10 mouse cellular contexts compared by ENCODE assay signal in genomic region chr4:98925250-98925781, GRCm38 (mm10). TPM values are rescaled to one million over a fixed set of nuclear protein-coding genes. Genes with fewer than 3 reads are reported as not detected.
A peak's percentile ranks its signal among the peaks of the same experiment; 100 is the strongest.
DNase-seq lines count a peak whose midpoint lies in the region; ATAC-seq and TF ChIP-seq lines count a peak whose summit lies in the region.
"Had no signal": no experiment of that assay in that cellular context is flagged by ENCODE, and none has a peak within 500 bp of the region (broad histone marks: within the 10 kb centered on the region; RNA-seq: fewer than 3 reads in every experiment).

No protein-coding gene starts in this region.

- H3K36me3 ChIP-seq in heart, postnatal 0 days (replicated peaks; ENCODE audit: control insufficient read depth, insufficient read depth, low read length), result peaks cover 8% of the 10 kb centered on the region; the same call in 1 of the 2 replicates
- no peaks in the 10 kb centered on the region; the same call in 1 of the 2 replicates for H3K36me3 ChIP-seq in heart, adult 2 months (ENCODE audit: control insufficient read depth, insufficient read depth, low read length)
- H3K36me3 ChIP-seq in MEL (ENCODE audit: control insufficient read depth in 1 of 2, insufficient read depth in 2 of 2, low read length in 2 of 2), result peaks cover 19 to 23% of the 10 kb centered on the region in 2 experiments
- peaks cover 2% of the 10 kb centered on the region; the same call in 1 of the 2 replicates for H3K36me3 ChIP-seq in hindbrain, embryonic 15.5 days
- H3K36me3 ChIP-seq in midbrain, embryonic 15.5 days (replicated peaks), result 0 out of 2 replicates have a peak, but pooled peaks cover 3% of the 10 kb centered on the region

- H3K4me2 ChIP-seq in heart, postnatal 0 days (ENCODE audit: low read depth, low read length), result peak overlapping the region; percentile 98
- peak overlapping the region; percentile 87 for H3K4me2 ChIP-seq in hindbrain, embryonic 15.5 days
- peak overlapping the region; percentile 81; the same call in 1 of the 2 replicates for H3K4me2 ChIP-seq in midbrain, embryonic 15.5 days

- ATAC-seq in heart, postnatal 0 days (ENCODE audit: insufficient read depth, low read depth), result no peak
- ATAC-seq in hindbrain, embryonic 15.5 days (ENCODE audit: low FRiP score, low read depth), result no peak
- no peak for ATAC-seq in midbrain, embryonic 15.5 days (replicated peaks)
- ATAC-seq: Patski had no signal

- TF ChIP-seq EP300 in heart, postnatal 0 days (IDR thresholded peaks at IDR 0.05; ENCODE audit: low read depth), result no peak
- no peak for TF ChIP-seq EP300 in heart, adult 2 months (IDR thresholded peaks at IDR 0.05; ENCODE audit: insufficient read depth, low read depth, low read length)
- TF ChIP-seq EP300 in MEL (IDR thresholded peaks at IDR 0.05; ENCODE audit: low read depth in 1 of 2, low read length in 2 of 2), result no peak

- H3K9me3 ChIP-seq in heart, postnatal 0 days (replicated peaks; ENCODE audit: control insufficient read depth, low read length), result no peaks in the 10 kb centered on the region
- H3K9me3 ChIP-seq in MEL (replicated peaks; ENCODE audit: insufficient read depth, low read length), result no peaks in the 10 kb centered on the region
- H3K9me3 ChIP-seq in hindbrain, embryonic 15.5 days, result no peaks in the 10 kb centered on the region
- no peaks in the 10 kb centered on the region for H3K9me3 ChIP-seq in midbrain, embryonic 15.5 days

- no peak for TF ChIP-seq POLR2A in heart, adult 2 months (IDR thresholded peaks at IDR 0.05; ENCODE audit: insufficient read depth, low read depth, low read length)
- TF ChIP-seq POLR2A in MEL (IDR thresholded peaks at IDR 0.05; ENCODE audit: control insufficient read depth in 1 of 2, insufficient read depth in 1 of 2, low read depth in 1 of 2, low read length in 2 of 2, poor library complexity in 1 of 2), result no peak

- H3K79me2 ChIP-seq in heart, adult 2 months (replicated peaks; ENCODE audit: control insufficient read depth, insufficient read depth, low read length), result no peaks in the 10 kb centered on the region; the same call in 1 of the 2 replicates
- H3K79me2 ChIP-seq in MEL (ENCODE audit: control insufficient read depth, insufficient read depth, low read length, poor library complexity), result peaks cover 42% of the 10 kb centered on the region

- DNase-seq in heart, postnatal 0 days (ENCODE audit: low spot score), result no peak
- no peak for DNase-seq in heart, adult 2 months
- peak; percentile 47 for DNase-seq in MEL (ENCODE audit: low read depth, low spot score)
- DNase-seq in left cerebral cortex, postnatal 36 days (ENCODE audit: low spot score in 2 of 2), result no peak
- DNase-seq in spleen, adult 18-20 months, result no peak
- no peak for DNase-seq in cerebellum, adult 8-10 months
- DNase-seq: gastrocnemius, postnatal 25 days had no signal

- TF ChIP-seq CTCF in heart, postnatal 0 days (IDR thresholded peaks at IDR 0.05; ENCODE audit: low read depth), result no peak
- no peak for TF ChIP-seq CTCF in heart, adult 2 months (IDR thresholded peaks at IDR 0.05)
- no peak for TF ChIP-seq CTCF in MEL (IDR thresholded peaks at IDR 0.05 in 2 of 3, conservative IDR thresholded peaks at IDR 0.05 in 1 of 3; ENCODE audit: control insufficient read depth in 1 of 3, insufficient read depth in 1 of 3, low read depth in 2 of 3, low read length in 3 of 3, poor library complexity in 1 of 3, severe bottlenecking in 1 of 3)

- H3K4me3 ChIP-seq in heart, postnatal 0 days (ENCODE audit: low read depth, low read length), result peak overlapping the region; percentile 97
- H3K4me3 ChIP-seq in heart, adult 2 months, result no peak overlapping the region
- H3K4me3 ChIP-seq in MEL (ENCODE audit: control insufficient read depth in 1 of 2, insufficient read depth in 1 of 2, low read depth in 2 of 2, low read length in 2 of 2), result peak overlapping the region; percentile 92 to 98
- H3K4me3 ChIP-seq in hindbrain, embryonic 15.5 days, result peak overlapping the region; percentile 93
- peak overlapping the region; percentile 79; the same call in 1 of the 2 replicates for H3K4me3 ChIP-seq in midbrain, embryonic 15.5 days

- 16% methylated on average over 6 of the region's 6 CpGs for WGBS in heart, postnatal 0 days
- 31% methylated on average over 6 of the region's 6 CpGs for WGBS in heart, adult 2 months
- WGBS in hindbrain, embryonic 15.5 days, result 18% methylated on average over 6 of the region's 6 CpGs
- WGBS in midbrain, embryonic 15.5 days, result 21% methylated on average over 6 of the region's 6 CpGs

- TF ChIP-seq RAD21 in MEL (IDR thresholded peaks at IDR 0.05; ENCODE audit: low read depth, low read length), result no peak

- H3K27ac ChIP-seq in heart, postnatal 0 days (ENCODE audit: low read depth), result no peak overlapping the region
- no peak overlapping the region for H3K27ac ChIP-seq in heart, adult 2 months
- H3K27ac ChIP-seq in MEL (ENCODE audit: control insufficient read depth, low read depth, low read length), result no peak overlapping the region
- H3K27ac ChIP-seq in hindbrain, embryonic 15.5 days (replicated peaks), result no peak overlapping the region
- no peak overlapping the region for H3K27ac ChIP-seq in midbrain, embryonic 15.5 days

- H3K27me3 ChIP-seq in heart, postnatal 0 days (ENCODE audit: control insufficient read depth, insufficient read depth, low read length), result no peaks in the 10 kb centered on the region
- no peaks in the 10 kb centered on the region for H3K27me3 ChIP-seq in heart, adult 2 months (ENCODE audit: control insufficient read depth, insufficient read depth, low read length)
- no peaks in the 10 kb centered on the region for H3K27me3 ChIP-seq in MEL (ENCODE audit: control insufficient read depth in 1 of 2, insufficient read depth in 2 of 2, low read length in 2 of 2)
- no peaks in the 10 kb centered on the region for H3K27me3 ChIP-seq in hindbrain, embryonic 15.5 days
- H3K27me3 ChIP-seq in midbrain, embryonic 15.5 days (replicated peaks), result no peaks in the 10 kb centered on the region
- H3K27me3 ChIP-seq: Patski had no signal

- H3K4me1 ChIP-seq in heart, postnatal 0 days (ENCODE audit: control insufficient read depth, insufficient read depth), result peaks cover 20% of the 10 kb centered on the region
- H3K4me1 ChIP-seq in heart, adult 2 months (ENCODE audit: control insufficient read depth, insufficient read depth, low read length), result peaks cover 4% of the 10 kb centered on the region
- H3K4me1 ChIP-seq in MEL (ENCODE audit: control insufficient read depth in 1 of 2, insufficient read depth in 2 of 2, low read length in 2 of 2), result peaks cover 5 to 20% of the 10 kb centered on the region in 2 experiments; a peak in 3 of 4 replicates
- H3K4me1 ChIP-seq in hindbrain, embryonic 15.5 days (replicated peaks), result peaks cover 22% of the 10 kb centered on the region
- peaks cover 21% of the 10 kb centered on the region for H3K4me1 ChIP-seq in midbrain, embryonic 15.5 days

- intact Hi-C loops in heart, adult 2 months (cut with DNase I), result loop anchor here (10.0 kb wide), 1 partner anchor 1141 kb away; no protein-coding TSS in a partner anchor
- intact Hi-C loops in left cerebral cortex, postnatal 36 days (cut with DNase I), result no loop called here

- peak overlapping the region; percentile 91 for H3K9ac ChIP-seq in heart, postnatal 0 days (replicated peaks; ENCODE audit: low read depth, low read length)
- no peak overlapping the region for H3K9ac ChIP-seq in heart, adult 2 months (ENCODE audit: low read depth, low read length)
- peak overlapping the region; percentile 92 for H3K9ac ChIP-seq in MEL (ENCODE audit: control insufficient read depth, low read depth, low read length, poor library complexity, severe bottlenecking)
- 0 out of 2 replicates have a peak overlapping the region, but pooled peaks have one; percentile 74 for H3K9ac ChIP-seq in hindbrain, embryonic 15.5 days
- H3K9ac ChIP-seq in midbrain, embryonic 15.5 days, result no peak overlapping the region

TF ChIP-seq in MEL, 35 proteins besides CTCF, POLR2A, EP300 and RAD21:
- TF ChIP-seq SMC3 (IDR thresholded peaks at IDR 0.05; ENCODE audit: low read depth, low read length) (no peak), CHD1 (IDR thresholded peaks at IDR 0.05; ENCODE audit: low read depth, low read length) (peak; percentile 66; the same call in 1 of the 2 replicates)

RNA-seq across cellular contexts. Expression of gene Usp1, which starts 1.7 kb away (rescaled TPM):
- 11.4 and 16.5 TPM in 2 replicates for total RNA-seq in heart, postnatal 0 days (2014; rRNA removed; ENCODE audit: low replicate concordance)
- polyA plus RNA-seq in heart, postnatal 0 days (2015; fragmentation: Nextera tagmentation; extraction: Ambion mirVana), result 24.5 and 27.8 TPM in 2 replicates
- 10 to 100 TPM; 15.4 to 17.1 TPM for total RNA-seq in heart, adult 2 months (2021)
- polyA plus RNA-seq in heart, adult 2 months (2012; rRNA removed), result 4.1 and 4.9 TPM in 2 replicates
- total RNA-seq in MEL (2012; rRNA removed), result 68.6 and 70.1 TPM in 2 replicates
- 100 to 1,000 TPM in 1 of 2 experiments, not detected in 1; 128 TPM for polyA plus RNA-seq in MEL (2012; ENCODE audit: insufficient read depth in 1 of 2, insufficient read length in 2 of 2, low read depth in 1 of 2, low replicate concordance in 2 of 2, missing spikeins in 1 of 2)
- polyA plus RNA-seq in hindbrain, embryonic 15.5 days (2015; fragmentation: Nextera tagmentation; extraction: Ambion mirVana), result 33.2 and 40.3 TPM in 2 replicates
- polyA plus RNA-seq in midbrain, embryonic 15.5 days (2015; fragmentation: Nextera tagmentation; extraction: Ambion mirVana), result 25.7 and 32.9 TPM in 2 replicates
- 10 to 100 TPM; 18.4 to 24.5 TPM for total RNA-seq in left cerebral cortex, postnatal 36 days (2021)

Comparison
In these comparisons a context has a peak if more than half of its experiments do, and no peak if none do; other contexts are left out.
1. H3K9ac ChIP-seq: peak in heart, postnatal 0 days (single experiment), MEL (single experiment) and hindbrain, embryonic 15.5 days (single experiment); none in heart, adult 2 months (single experiment) and midbrain, embryonic 15.5 days (single experiment).
2. Peak in every context shown above with its lines, with median percentiles within 50 percentile points of each other: H3K4me2 ChIP-seq.